Mouse (Mus musculus) cerebellum, adult 18-20 months (tissue): ENCODE measurements around the gene Megf8.

ENCODE experiments used
- DNase-seq, 2 experiments: peaks; one replicate each; pipeline ENCODE4 v3.0.0; 2021

Megf8 gene

GRCm38 (mm10) chr7:25316532-25317445, at the start of gene Megf8:
Gene Megf8, plus strand, starts transcription at chr7:25317164.
- DNase-seq, result peak; percentile 96 to 99

GRCm38 (mm10) chr7:25267301-25267750, 49.6 kb upstream of the Megf8 start, which contains the start of gene Cic:
Gene Cic, plus strand, starts transcription at chr7:25267704.
- DNase-seq, result peak; percentile 98 to 100

- peak; percentile 99 to 100 for DNase-seq
Measured at GRCm38 (mm10) chr7:25267751-25268463, 49.1 kb upstream of the Megf8 start.

- DNase-seq, result no peak
Measured at GRCm38 (mm10) chr7:25268588-25268987, 48.4 kb upstream of the Megf8 start.

GRCm38 (mm10) chr7:25269029-25269428, 47.9 kb upstream of the Megf8 start:
- peak in 1 of 2 experiments; percentile 39 for DNase-seq

- DNase-seq, result peak; percentile 18 to 26
Measured at GRCm38 (mm10) chr7:25269545-25270271, 47.3 kb upstream of the Megf8 start.

- peak in 1 of 2 experiments; percentile 24 for DNase-seq
Measured at GRCm38 (mm10) chr7:25270652-25271633, 46.0 kb upstream of the Megf8 start.

- DNase-seq, result peak in 1 of 2 experiments; percentile 24
Measured at GRCm38 (mm10) chr7:25271651-25272444, 45.1 kb upstream of the Megf8 start.

GRCm38 (mm10) chr7:25272445-25273258, 44.3 kb upstream of the Megf8 start:
- no peak for DNase-seq

- DNase-seq, result peak; percentile 25 to 40
Measured at GRCm38 (mm10) chr7:25273259-25274241, 43.4 kb upstream of the Megf8 start.

- DNase-seq, result peak in 1 of 2 experiments; percentile 10
Measured at GRCm38 (mm10) chr7:25274571-25274970, 42.4 kb upstream of the Megf8 start.

- peak in 1 of 2 experiments; percentile 20 for DNase-seq
Measured at GRCm38 (mm10) chr7:25274996-25275395, 42.0 kb upstream of the Megf8 start.

- DNase-seq, result peak in 1 of 2 experiments; percentile 12
Measured at GRCm38 (mm10) chr7:25275555-25276298, 41.2 kb upstream of the Megf8 start.

GRCm38 (mm10) chr7:25277405-25277804, 39.6 kb upstream of the Megf8 start:
- peak in 1 of 2 experiments; percentile 11 for DNase-seq

GRCm38 (mm10) chr7:25277998-25278340, 39.0 kb upstream of the Megf8 start:
- no peak for DNase-seq

- DNase-seq, result peak; percentile 84
Measured at GRCm38 (mm10) chr7:25278341-25279075, 38.5 kb upstream of the Megf8 start.
